Mouse (Mus musculus): ENCODE measurements at regions not wholly inside any gene's neighbourhood (a gene's known extent, or its start where the extent isn't known, plus 50 kb on each side); places are given as distances from the start of the nearest gene placed in this dataset.
A peak's percentile ranks its signal among the peaks of the same experiment; 100 is the strongest.

- DNase-seq (ENCODE audit: low read depth, low spot score) = no peak
Observed at GRCm38 (mm10) chr1:183622341-183622740, 204.3 kb downstream of the Hhipl2 start.

GRCm38 (mm10) chr1:183624266-183624665 is 206.3 kb downstream of the Hhipl2 start:
- no peak for DNase-seq (ENCODE audit: low read depth, low spot score)

- DNase-seq (ENCODE audit: low read depth, low spot score) = no peak
Observed at GRCm38 (mm10) chr1:183633810-183634209, 215.8 kb downstream of the Hhipl2 start.

- no peak for DNase-seq (ENCODE audit: low read depth, low spot score)
Observed at GRCm38 (mm10) chr1:183634836-183635235, 216.8 kb downstream of the Hhipl2 start.

- DNase-seq (ENCODE audit: low read depth, low spot score) = no peak
Observed at GRCm38 (mm10) chr1:183637214-183637613, 219.2 kb downstream of the Hhipl2 start.

- DNase-seq (ENCODE audit: low read depth, low spot score) = no peak
Observed at GRCm38 (mm10) chr1:183639332-183639731, 221.3 kb downstream of the Hhipl2 start.

GRCm38 (mm10) chr1:183640568-183640967 is 222.6 kb downstream of the Hhipl2 start:
- DNase-seq (ENCODE audit: low read depth, low spot score) = no peak

- DNase-seq (ENCODE audit: low read depth, low spot score) = peak; percentile 5
Observed at GRCm38 (mm10) chr1:183644001-183644400, 226.0 kb downstream of the Hhipl2 start.

GRCm38 (mm10) chr1:183653878-183654277 is 235.9 kb downstream of the Hhipl2 start:
- DNase-seq (ENCODE audit: low read depth, low spot score) = no peak

GRCm38 (mm10) chr1:183657043-183657442 is 239.0 kb downstream of the Hhipl2 start:
- peak; percentile 51 for DNase-seq (ENCODE audit: low read depth, low spot score)

- DNase-seq (ENCODE audit: low read depth, low spot score) = no peak
Observed at GRCm38 (mm10) chr1:183660541-183660940, 242.5 kb downstream of the Hhipl2 start.

GRCm38 (mm10) chr1:183662369-183663043 is 244.5 kb downstream of the Hhipl2 start:
- no peak for DNase-seq (ENCODE audit: low read depth, low spot score)

GRCm38 (mm10) chr1:183669271-183669670 is 251.3 kb downstream of the Hhipl2 start:
- no peak for DNase-seq (ENCODE audit: low read depth, low spot score)

GRCm38 (mm10) chr1:183669674-183670073 is 251.7 kb downstream of the Hhipl2 start:
- DNase-seq (ENCODE audit: low read depth, low spot score) = peak; percentile 39

GRCm38 (mm10) chr1:183670542-183670941 is 252.5 kb downstream of the Hhipl2 start:
- no peak for DNase-seq (ENCODE audit: low read depth, low spot score)

- DNase-seq (ENCODE audit: low read depth, low spot score) = no peak
Observed at GRCm38 (mm10) chr1:183671541-183671940, 253.5 kb downstream of the Hhipl2 start.

- DNase-seq (ENCODE audit: low read depth, low spot score) = no peak
Observed at GRCm38 (mm10) chr1:183672521-183672920, 254.5 kb downstream of the Hhipl2 start.

GRCm38 (mm10) chr1:183677585-183677984 is 259.6 kb downstream of the Hhipl2 start:
- no peak for DNase-seq (ENCODE audit: low read depth, low spot score)

- no peak for DNase-seq (ENCODE audit: low read depth, low spot score)
Observed at GRCm38 (mm10) chr1:183679949-183680348, 261.9 kb downstream of the Hhipl2 start.

- no peak for DNase-seq (ENCODE audit: low read depth, low spot score)
Observed at GRCm38 (mm10) chr1:183686056-183686455, 268.0 kb downstream of the Hhipl2 start.

GRCm38 (mm10) chr1:183692756-183693155 is 274.7 kb downstream of the Hhipl2 start:
- no peak for DNase-seq (ENCODE audit: low read depth, low spot score)

GRCm38 (mm10) chr1:183699284-183699683 is 281.3 kb downstream of the Hhipl2 start:
- DNase-seq (ENCODE audit: low read depth, low spot score) = no peak

- DNase-seq (ENCODE audit: low read depth, low spot score) = no peak
Observed at GRCm38 (mm10) chr1:183702888-183703287, 284.9 kb downstream of the Hhipl2 start.

GRCm38 (mm10) chr1:183712895-183713294 is 294.9 kb downstream of the Hhipl2 start:
- DNase-seq (ENCODE audit: low read depth, low spot score) = no peak

Measured in forelimb bud, embryonic 11.5 days (tissue).